ENCODE assay signal across 9 mouse cellular contexts in genomic region chr12:112661327-112661605, GRCm38 (mm10). TPM values are rescaled to one million over a fixed set of nuclear protein-coding genes. Genes with fewer than 3 reads are reported as not detected.
DNase-seq lines count a peak whose midpoint lies in the region; ATAC-seq lines count a peak whose summit lies in the region.
"Had no signal": no experiment of that assay in that cellular context is flagged by ENCODE, and none has a peak within 500 bp of the region (broad histone marks: within the 10 kb centered on the region; RNA-seq: fewer than 3 reads in every experiment).

No protein-coding gene starts in this region.

- peak overlapping the region; percentile 29; the same call in 1 of the 2 replicates for H3K9ac ChIP-seq in kidney, embryonic 15.5 days
- no peak overlapping the region; the same call in 1 of the 2 replicates for H3K9ac ChIP-seq in forebrain, embryonic 11.5 days (ENCODE audit: low read length)
- no peak overlapping the region for H3K9ac ChIP-seq in hindbrain, embryonic 15.5 days
- H3K9ac ChIP-seq in midbrain, embryonic 14.5 days (replicated peaks; ENCODE audit: low read length), result peak overlapping the region; percentile 32; the same call in 1 of the 2 replicates

- no peak for ATAC-seq in kidney, embryonic 15.5 days (replicated peaks; ENCODE audit: low FRiP score)
- ATAC-seq in forebrain, embryonic 11.5 days (replicated peaks; ENCODE audit: low FRiP score), result no peak; the same call in 1 of the 2 replicates
- no peak for ATAC-seq in hindbrain, embryonic 15.5 days (ENCODE audit: low FRiP score, low read depth)
- no peak for ATAC-seq in midbrain, embryonic 14.5 days (ENCODE audit: low FRiP score, low TSS enrichment)

- peaks cover 66% of the 10 kb centered on the region for H3K4me1 ChIP-seq in kidney, embryonic 15.5 days
- H3K4me1 ChIP-seq in forebrain, embryonic 11.5 days (replicated peaks; ENCODE audit: control insufficient read depth, insufficient read depth, low read length), result peaks cover 36% of the 10 kb centered on the region
- H3K4me1 ChIP-seq in hindbrain, embryonic 15.5 days (replicated peaks), result peaks cover 60% of the 10 kb centered on the region
- peaks cover 53% of the 10 kb centered on the region for H3K4me1 ChIP-seq in midbrain, embryonic 14.5 days (ENCODE audit: control insufficient read depth, insufficient read depth, low read length)

- no peak for DNase-seq in kidney, postnatal 25 days
- no peak for DNase-seq in forebrain, embryonic 11.5 days (ENCODE audit: low spot score)
- DNase-seq in midbrain, embryonic 14.5 days, result no peak
- DNase-seq in adrenal gland, postnatal 14 days, result no peak
- no peak for DNase-seq in layer of hippocampus, postnatal 10 days (ENCODE audit: low spot score in 2 of 2)
- no peak for DNase-seq in frontal cortex, adult 2 months (ENCODE audit: extremely low spot score in 1 of 2, low spot score in 1 of 2)
- DNase-seq: gastrocnemius, postnatal 10 days had no signal

- no peak overlapping the region for H3K4me3 ChIP-seq in kidney, embryonic 15.5 days (replicated peaks)
- H3K4me3 ChIP-seq in forebrain, embryonic 11.5 days (ENCODE audit: low read depth, low read length), result no peak overlapping the region
- no peak overlapping the region for H3K4me3 ChIP-seq in hindbrain, embryonic 15.5 days
- H3K4me3 ChIP-seq in midbrain, embryonic 14.5 days (replicated peaks; ENCODE audit: low read depth, low read length), result no peak overlapping the region

- H3K9me3 ChIP-seq in kidney, embryonic 15.5 days (replicated peaks), result no peaks in the 10 kb centered on the region
- H3K9me3 ChIP-seq in forebrain, embryonic 11.5 days (ENCODE audit: control insufficient read depth, low read length), result no peaks in the 10 kb centered on the region
- H3K9me3 ChIP-seq in hindbrain, embryonic 15.5 days, result no peaks in the 10 kb centered on the region
- H3K9me3 ChIP-seq in midbrain, embryonic 14.5 days (ENCODE audit: control insufficient read depth, low read length), result no peaks in the 10 kb centered on the region

- H3K27ac ChIP-seq in kidney, embryonic 15.5 days, result peak overlapping the region; percentile 90
- peak overlapping the region; percentile 73 for H3K27ac ChIP-seq in forebrain, embryonic 11.5 days (ENCODE audit: low read depth, low read length)
- H3K27ac ChIP-seq in hindbrain, embryonic 15.5 days (replicated peaks), result peak overlapping the region; percentile 80
- H3K27ac ChIP-seq in midbrain, embryonic 14.5 days (replicated peaks; ENCODE audit: low read depth, low read length), result peak overlapping the region; percentile 78

- WGBS in kidney, embryonic 15.5 days, result 62% methylated on average over 3 of the region's 3 CpGs
- 96% methylated on average over 3 of the region's 3 CpGs for WGBS in forebrain, embryonic 11.5 days
- 51% methylated on average over 3 of the region's 3 CpGs for WGBS in hindbrain, embryonic 15.5 days
- WGBS in midbrain, embryonic 14.5 days, result 62% methylated on average over 3 of the region's 3 CpGs

- peak overlapping the region; percentile 37 for H3K4me2 ChIP-seq in kidney, embryonic 15.5 days
- H3K4me2 ChIP-seq in forebrain, embryonic 11.5 days (ENCODE audit: low read depth, low read length, severe bottlenecking), result peak overlapping the region; percentile 3; the same call in 1 of the 2 replicates
- H3K4me2 ChIP-seq in hindbrain, embryonic 15.5 days, result peak overlapping the region; percentile 2; the same call in 1 of the 2 replicates
- H3K4me2 ChIP-seq in midbrain, embryonic 14.5 days (ENCODE audit: low read length), result 0 out of 2 replicates have a peak overlapping the region, but pooled peaks have one; percentile 14

- peaks cover 95% of the 10 kb centered on the region for H3K36me3 ChIP-seq in kidney, embryonic 15.5 days
- peaks cover 20% of the 10 kb centered on the region for H3K36me3 ChIP-seq in forebrain, embryonic 11.5 days (ENCODE audit: control insufficient read depth, insufficient read depth, low read length)
- H3K36me3 ChIP-seq in hindbrain, embryonic 15.5 days, result peaks cover 33% of the 10 kb centered on the region
- H3K36me3 ChIP-seq in midbrain, embryonic 14.5 days (ENCODE audit: control insufficient read depth, insufficient read depth, low read length), result peaks cover 79% of the 10 kb centered on the region

- H3K27me3 ChIP-seq in kidney, embryonic 15.5 days, result no peaks in the 10 kb centered on the region
- H3K27me3 ChIP-seq in forebrain, embryonic 11.5 days (ENCODE audit: control insufficient read depth, insufficient read depth, low read length), result no peaks in the 10 kb centered on the region
- no peaks in the 10 kb centered on the region for H3K27me3 ChIP-seq in hindbrain, embryonic 15.5 days
- no peaks in the 10 kb centered on the region for H3K27me3 ChIP-seq in midbrain, embryonic 14.5 days (ENCODE audit: control insufficient read depth, insufficient read depth, low read length)

RNA-seq across cellular contexts. Expression of gene Akt1, which starts 13.4 kb away (rescaled TPM):
- 53.7 and 56.7 TPM in 2 replicates for polyA plus RNA-seq in kidney, embryonic 15.5 days (2015; fragmentation: Nextera tagmentation; extraction: Ambion mirVana)
- polyA plus RNA-seq in forebrain, embryonic 11.5 days (2014; fragmentation: Nextera tagmentation; extraction: Ambion mirVana), result 99.4 and 123 TPM in 2 replicates
- 150 and 159 TPM in 2 replicates for polyA plus RNA-seq in hindbrain, embryonic 15.5 days (2015; fragmentation: Nextera tagmentation; extraction: Ambion mirVana)
- 64.8 and 82.1 TPM in 2 replicates for polyA plus RNA-seq in midbrain, embryonic 14.5 days (2014; fragmentation: Nextera tagmentation; extraction: Ambion mirVana)
- total RNA-seq in adrenal gland, postnatal 14 days (2021), result 245 and 247 TPM in 2 replicates
- total RNA-seq in layer of hippocampus, postnatal 10 days (2021), result 100 to 1,000 TPM; 182 to 185 TPM
- polyA plus RNA-seq in frontal cortex, adult 2 months (2012; rRNA removed), result 174 and 175 TPM in 2 replicates

RNA-seq across cellular contexts. Expression of gene Siva1, which starts 16.8 kb away (rescaled TPM):
- polyA plus RNA-seq in kidney, embryonic 15.5 days (2015; fragmentation: Nextera tagmentation; extraction: Ambion mirVana), result 255 and 266 TPM in 2 replicates
- 227 and 257 TPM in 2 replicates for polyA plus RNA-seq in forebrain, embryonic 11.5 days (2014; fragmentation: Nextera tagmentation; extraction: Ambion mirVana)
- 55.6 and 61.2 TPM in 2 replicates for polyA plus RNA-seq in hindbrain, embryonic 15.5 days (2015; fragmentation: Nextera tagmentation; extraction: Ambion mirVana)
- polyA plus RNA-seq in midbrain, embryonic 14.5 days (2014; fragmentation: Nextera tagmentation; extraction: Ambion mirVana), result 62.3 and 63.9 TPM in 2 replicates
- total RNA-seq in adrenal gland, postnatal 14 days (2021), result 48.4 and 54.1 TPM in 2 replicates
- total RNA-seq in layer of hippocampus, postnatal 10 days (2021), result 10 to 100 TPM; 17.0 to 19.5 TPM
- 24.4 and 30.2 TPM in 2 replicates for polyA plus RNA-seq in frontal cortex, adult 2 months (2012; rRNA removed)

RNA-seq across cellular contexts. Expression of gene Zbtb42, which starts 17.4 kb away (rescaled TPM):
- polyA plus RNA-seq in kidney, embryonic 15.5 days (2015; fragmentation: Nextera tagmentation; extraction: Ambion mirVana), result 4.0 and 4.6 TPM in 2 replicates
- 4.4 and 5.3 TPM in 2 replicates for polyA plus RNA-seq in forebrain, embryonic 11.5 days (2014; fragmentation: Nextera tagmentation; extraction: Ambion mirVana)
- 2.3 and 4.2 TPM in 2 replicates for polyA plus RNA-seq in hindbrain, embryonic 15.5 days (2015; fragmentation: Nextera tagmentation; extraction: Ambion mirVana)
- 1.9 and 3.5 TPM in 2 replicates for polyA plus RNA-seq in midbrain, embryonic 14.5 days (2014; fragmentation: Nextera tagmentation; extraction: Ambion mirVana)
- total RNA-seq in adrenal gland, postnatal 14 days (2021), result 2.8 and 4.6 TPM in 2 replicates
- under 1 TPM; 0.33 to 0.80 TPM for total RNA-seq in layer of hippocampus, postnatal 10 days (2021)
- 0.90 and 1.4 TPM in 2 replicates for polyA plus RNA-seq in frontal cortex, adult 2 months (2012; rRNA removed)

RNA-seq across cellular contexts. Expression of gene Adssl1, which starts 41.4 kb away (rescaled TPM):
- polyA plus RNA-seq in kidney, embryonic 15.5 days (2015; fragmentation: Nextera tagmentation; extraction: Ambion mirVana), result 11.6 and 12.4 TPM in 2 replicates
- polyA plus RNA-seq in forebrain, embryonic 11.5 days (2014; fragmentation: Nextera tagmentation; extraction: Ambion mirVana), result 1.9 and 2.1 TPM in 2 replicates
- 5.8 and 6.3 TPM in 2 replicates for polyA plus RNA-seq in hindbrain, embryonic 15.5 days (2015; fragmentation: Nextera tagmentation; extraction: Ambion mirVana)
- 2.8 and 3.1 TPM in 2 replicates for polyA plus RNA-seq in midbrain, embryonic 14.5 days (2014; fragmentation: Nextera tagmentation; extraction: Ambion mirVana)
- total RNA-seq in adrenal gland, postnatal 14 days (2021), result 34.1 and 37.6 TPM in 2 replicates
- total RNA-seq in layer of hippocampus, postnatal 10 days (2021), result 1 to 10 TPM; 2.1 to 2.4 TPM
- polyA plus RNA-seq in frontal cortex, adult 2 months (2012; rRNA removed), result 32.6 and 33.0 TPM in 2 replicates

RNA-seq across cellular contexts. Expression of gene Cep170b, which starts 59.0 kb away (rescaled TPM):
- polyA plus RNA-seq in kidney, embryonic 15.5 days (2015; fragmentation: Nextera tagmentation; extraction: Ambion mirVana), result 15.8 and 16.6 TPM in 2 replicates
- polyA plus RNA-seq in forebrain, embryonic 11.5 days (2014; fragmentation: Nextera tagmentation; extraction: Ambion mirVana), result 12.6 and 15.2 TPM in 2 replicates
- 45.7 and 48.8 TPM in 2 replicates for polyA plus RNA-seq in hindbrain, embryonic 15.5 days (2015; fragmentation: Nextera tagmentation; extraction: Ambion mirVana)
- 31.7 and 33.7 TPM in 2 replicates for polyA plus RNA-seq in midbrain, embryonic 14.5 days (2014; fragmentation: Nextera tagmentation; extraction: Ambion mirVana)
- 29.1 and 33.0 TPM in 2 replicates for total RNA-seq in adrenal gland, postnatal 14 days (2021)
- total RNA-seq in layer of hippocampus, postnatal 10 days (2021), result 100 to 1,000 TPM; 180 to 199 TPM
- 107 and 119 TPM in 2 replicates for polyA plus RNA-seq in frontal cortex, adult 2 months (2012; rRNA removed)

Comparison
In these comparisons a context has a peak if more than half of its experiments do, and no peak if none do; other contexts are left out.
1. H3K9ac ChIP-seq: peak in kidney, embryonic 15.5 days (single experiment) and midbrain, embryonic 14.5 days (single experiment); none in forebrain, embryonic 11.5 days (single experiment) and hindbrain, embryonic 15.5 days (single experiment).
2. Peak in every context shown above with its lines, with median percentiles within 50 percentile points of each other: H3K27ac ChIP-seq and H3K4me2 ChIP-seq.